Mouse (Mus musculus) neural tube, embryonic 15.5 days (tissue): ENCODE measurements at regions not wholly inside any gene's neighbourhood (a gene's known extent, or its start where the extent isn't known, plus 50 kb on each side); places are given as distances from the start of the nearest gene placed in this dataset.

Experiments
- ATAC-seq: fragments of 200-750 bp; cut with Nextera tagmentation; 2 replicates; pipeline ENCODE4 v1.8.0; 2017; ENCODE audit warnings: mild to moderate bottlenecking, moderate TSS enrichment, moderate library complexity; ENCODE audit not compliant: low FRiP score
- H3K27ac ChIP-seq: fragments of 300-500 bp; sonication (generic); replicated peaks from 2 replicates; pipeline ENCODE4 v1.5.1; 2015; ENCODE audit warnings: mild to moderate bottlenecking, inconsistent platforms
- H3K27me3 ChIP-seq: fragments of 300-500 bp; sonication (generic); replicated peaks from 2 replicates; pipeline ENCODE4 v1.6.1; 2015; ENCODE audit warnings: inconsistent platforms
- H3K36me3 ChIP-seq: fragments of 300-500 bp; sonication (generic); 2 replicates; pipeline ENCODE4 v1.6.1; 2015; ENCODE audit warnings: inconsistent platforms
- H3K4me1 ChIP-seq: fragments of 300-500 bp; sonication (generic); 2 replicates; pipeline ENCODE4 v1.6.1; 2015; ENCODE audit warnings: inconsistent platforms
- H3K4me2 ChIP-seq: fragments of 300-500 bp; sonication (generic); 2 replicates; pipeline ENCODE4 v1.6.1; 2015; ENCODE audit warnings: inconsistent platforms, mild to moderate bottlenecking, moderate library complexity
- H3K4me3 ChIP-seq: fragments of 300-500 bp; sonication (generic); replicated peaks from 2 replicates; pipeline ENCODE4 v1.5.1; 2015; ENCODE audit warnings: mild to moderate bottlenecking, inconsistent platforms
- H3K9ac ChIP-seq: fragments of 300-500 bp; sonication (generic); replicated peaks from 2 replicates; pipeline ENCODE4 v1.6.1; 2015; ENCODE audit warnings: mild to moderate bottlenecking, inconsistent platforms
- H3K9me3 ChIP-seq: fragments of 300-500 bp; sonication (generic); replicated peaks from 2 replicates; pipeline ENCODE4 v1.6.1; 2016; ENCODE audit warnings: inconsistent platforms
- WGBS: fragments of 180-500 bp; shearing (Covaris S2); methylation state at CpG from one replicate; pipeline ENCODE4 v1.1.7; 2015; ENCODE audit warnings: mixed read lengths; 5-methylcytosine and 5-hydroxymethylcytosine counted together

DNA sequence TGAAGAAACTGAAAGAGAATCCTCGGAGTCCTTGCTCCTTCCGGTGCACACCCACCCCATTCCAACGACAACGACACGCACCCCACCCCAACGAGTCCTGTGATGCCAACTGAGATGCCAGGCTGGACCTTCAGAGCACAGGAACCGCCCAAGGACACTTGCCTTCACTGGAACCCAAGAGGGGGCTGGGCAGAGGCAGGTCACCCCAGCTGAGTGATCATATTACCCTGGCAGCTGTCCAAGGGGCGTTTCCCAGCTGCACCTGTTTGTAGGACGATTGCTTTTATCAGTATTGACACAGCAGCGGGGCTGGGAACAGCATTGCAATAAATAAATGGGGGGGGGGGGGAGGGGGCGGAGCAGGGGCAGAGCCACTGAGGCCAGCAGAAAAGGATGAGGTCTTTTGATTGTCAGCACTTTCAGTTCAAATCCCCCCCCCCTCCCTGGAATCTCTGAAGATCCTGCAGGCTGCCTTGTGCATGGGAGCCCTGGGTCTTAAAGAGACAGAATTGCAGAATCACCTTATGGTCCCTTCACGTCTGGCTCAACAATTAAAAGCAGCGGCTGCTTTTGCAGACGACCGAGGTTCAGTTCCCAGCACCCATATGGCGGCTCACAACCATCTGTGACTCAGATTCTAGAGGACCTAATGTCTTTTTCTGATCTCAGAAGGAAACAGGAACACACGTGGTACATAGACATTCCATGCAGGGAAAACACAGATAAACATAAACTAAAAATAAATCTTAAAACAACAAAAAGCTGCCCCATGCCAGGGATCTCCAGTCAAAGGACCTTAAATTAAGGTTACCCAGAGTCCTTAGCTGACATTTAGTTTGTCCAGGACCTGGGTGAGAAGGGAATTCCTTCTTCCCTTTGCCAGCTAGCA, 52.0 kb upstream of the Pim1 start:
- H3K4me2 ChIP-seq: peak overlapping the region; percentile 64
- H3K27me3 ChIP-seq: no peaks in the 10 kb centered on the region
- no peaks in the 10 kb centered on the region for H3K36me3 ChIP-seq
- H3K27ac ChIP-seq: no peak overlapping the region
- no peak overlapping the region for H3K9ac ChIP-seq
- ATAC-seq: no peak
- H3K4me3 ChIP-seq: peak overlapping the region; percentile 10; the same call in 1 of the 2 replicates
- H3K9me3 ChIP-seq: no peaks in the 10 kb centered on the region
- WGBS: 13% methylated on average over 17 of the region's 17 CpGs
- peaks cover 21% of the 10 kb centered on the region for H3K4me1 ChIP-seq

DNA sequence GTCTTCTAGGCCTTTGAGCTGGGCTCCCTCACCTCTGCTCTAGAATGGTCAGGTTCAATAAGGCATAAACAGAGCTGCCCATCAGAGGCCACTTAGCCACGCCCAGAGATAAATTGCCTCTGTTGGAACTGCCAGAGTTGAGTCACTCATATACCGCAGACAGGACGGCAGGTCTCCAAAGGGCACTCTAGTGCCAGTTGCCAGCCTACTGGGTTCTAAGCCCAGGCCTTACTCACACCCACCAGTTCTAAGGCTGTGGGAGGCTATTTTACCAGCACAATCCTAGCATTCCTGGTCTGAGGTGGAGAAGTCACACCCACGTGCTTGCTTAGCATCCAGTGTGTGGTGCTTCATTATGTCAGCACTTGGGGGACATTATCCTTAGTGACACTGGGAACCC, 50.6 kb upstream of the Pim1 start:
- no peaks in the 10 kb centered on the region for H3K27me3 ChIP-seq
- no peak for ATAC-seq
- no peaks in the 10 kb centered on the region for H3K36me3 ChIP-seq
- WGBS: 72% methylated on average over 4 of the region's 4 CpGs
- H3K9me3 ChIP-seq: no peaks in the 10 kb centered on the region
- H3K9ac ChIP-seq: no peak overlapping the region
- no peak overlapping the region for H3K4me2 ChIP-seq
- no peak overlapping the region for H3K4me3 ChIP-seq
- H3K4me1 ChIP-seq: peaks cover 23% of the 10 kb centered on the region
- H3K27ac ChIP-seq: no peak overlapping the region; the same call in 1 of the 2 replicates

DNA sequence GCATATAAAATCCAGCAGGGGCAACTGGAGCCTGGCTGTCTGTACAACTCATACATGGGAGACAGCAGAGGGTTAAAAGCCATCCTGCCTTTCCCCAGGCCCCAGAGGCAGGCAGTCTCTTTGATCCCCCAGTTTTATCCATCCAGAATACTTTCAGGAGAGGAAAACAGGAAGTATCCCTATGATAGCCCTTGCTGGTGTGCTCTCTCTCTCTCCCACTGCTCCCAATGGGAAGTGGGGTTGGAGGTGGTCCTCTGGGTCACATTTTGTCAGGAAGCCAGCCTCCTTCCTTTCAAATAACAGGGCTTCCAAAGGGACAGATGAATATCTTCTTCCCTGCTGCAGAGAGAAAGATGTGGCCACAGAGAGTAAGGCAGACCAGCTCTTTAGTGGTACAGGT, 50.1 kb upstream of the Pim1 start:
- H3K4me1 ChIP-seq: peaks cover 28% of the 10 kb centered on the region
- H3K27ac ChIP-seq: no peak overlapping the region; the same call in 1 of the 2 replicates
- no peak for ATAC-seq
- H3K9ac ChIP-seq: no peak overlapping the region
- no peaks in the 10 kb centered on the region for H3K36me3 ChIP-seq
- no peak overlapping the region for H3K4me3 ChIP-seq
- no peaks in the 10 kb centered on the region for H3K27me3 ChIP-seq
- no peaks in the 10 kb centered on the region for H3K9me3 ChIP-seq
- no peak overlapping the region for H3K4me2 ChIP-seq
